Mouse (Mus musculus): ENCODE measurements around the gene Kl.

The Kl gene

GRCm38 (mm10) chr5:150952328-150952668 lies at the start of gene Kl:
Gene Kl (plus strand): TSS chr5:150952607.
- CTCF ChIA-PET: no interaction called here
- POLR2A ChIA-PET: no interaction called here

GRCm38 (mm10) chr5:150906053-150907040 lies 46.1 kb upstream of the Kl start:
- POLR2A ChIA-PET: no interaction called here
- CTCF ChIA-PET: no interaction called here

- CTCF ChIA-PET: no interaction called here
- POLR2A ChIA-PET: no interaction called here
These were observed 40.3 kb upstream of the Kl start for GRCm38 (mm10) chr5:150912156-150912555.

- CTCF ChIA-PET: no interaction called here
These were observed 39.8 kb upstream of the Kl start for GRCm38 (mm10) chr5:150912656-150913055.

GRCm38 (mm10) chr5:150915080-150916055 lies 37.0 kb upstream of the Kl start:
- CTCF ChIA-PET: interaction anchor here in 1 of 4 experiments (0.7 kb wide), 1 partner anchor 44 kb away, joined by 6 read pairs; no protein-coding TSS in a partner anchor
- POLR2A ChIA-PET: no interaction called here

More at GRCm38 (mm10) chr5:150912656-150913055, 39.8 kb upstream of the Kl start:
- POLR2A ChIA-PET: no interaction called here

- ChIA-PET POLR2A (no interaction called here), CTCF (no interaction called here)
These were observed 35.1 kb upstream of the Kl start for GRCm38 (mm10) chr5:150917131-150917858.

GRCm38 (mm10) chr5:150918599-150918998 lies 33.8 kb upstream of the Kl start:
- ChIA-PET POLR2A (interaction anchor here in 1 of 4 experiments (1.3 kb wide), 1 partner anchor 30 kb away, joined by 3 read pairs; no protein-coding TSS in a partner anchor), CTCF (no interaction called here)

- CTCF ChIA-PET: no interaction called here
- POLR2A ChIA-PET: interaction anchor here in 1 of 4 experiments (1.2 to 1.3 kb wide), 2 partner anchors 25 to 30 kb away, joined by 3 read pairs; no protein-coding TSS in a partner anchor
These were observed 33.1 kb upstream of the Kl start for GRCm38 (mm10) chr5:150919269-150919668.

- CTCF ChIA-PET: no interaction called here
- POLR2A ChIA-PET: interaction anchor here in 1 of 4 experiments (0.6 to 1.3 kb wide), 3 partner anchors 25 to 255 kb away, joined by 3 to 4 read pairs (median 3); no protein-coding TSS in a partner anchor
These were observed 32.4 kb upstream of the Kl start for GRCm38 (mm10) chr5:150919961-150920360.

- POLR2A ChIA-PET: no interaction called here
- CTCF ChIA-PET: no interaction called here
These were observed 23.0 kb upstream of the Kl start for GRCm38 (mm10) chr5:150929406-150929805.

GRCm38 (mm10) chr5:150932596-150932995 lies 19.8 kb upstream of the Kl start:
- ChIA-PET CTCF (interaction anchor here in 1 of 4 experiments (0.5 to 0.7 kb wide), 2 partner anchors 81 to 479 kb away, joined by 3 to 4 read pairs; no protein-coding TSS in a partner anchor), POLR2A (no interaction called here)

- POLR2A ChIA-PET: no interaction called here
These were observed 16.2 kb upstream of the Kl start for GRCm38 (mm10) chr5:150936213-150936612.

GRCm38 (mm10) chr5:150936807-150937206 lies 15.6 kb upstream of the Kl start:
- CTCF ChIA-PET: no interaction called here

More at GRCm38 (mm10) chr5:150936213-150936612, 16.2 kb upstream of the Kl start:
- CTCF ChIA-PET: interaction anchor here in 1 of 4 experiments (0.8 kb wide), 1 partner anchor 10 kb away, joined by 3 read pairs; no protein-coding TSS in a partner anchor

GRCm38 (mm10) chr5:150937501-150937900 lies 14.9 kb upstream of the Kl start:
- CTCF ChIA-PET: no interaction called here
- POLR2A ChIA-PET: no interaction called here

More at GRCm38 (mm10) chr5:150936807-150937206, 15.6 kb upstream of the Kl start:
- POLR2A ChIA-PET: no interaction called here

- ChIA-PET POLR2A (interaction anchor here in 2 of 4 experiments (0.5 to 0.7 kb wide), 3 partner anchors 34 to 419 kb away, joined by 3 to 5 read pairs (median 3); no protein-coding TSS in a partner anchor), CTCF (interaction anchor here in 1 of 4 experiments (0.6 to 1.0 kb wide), 4 partner anchors 10 to 228 kb away, joined by 3 read pairs; no protein-coding TSS in a partner anchor)
These were observed 6.8 kb upstream of the Kl start for GRCm38 (mm10) chr5:150945576-150945975.

- ChIA-PET CTCF (interaction anchor here in 3 of 4 experiments (0.6 to 1.7 kb wide), 5 partner anchors 34 to 661 kb away, joined by 3 read pairs; no protein-coding TSS in a partner anchor), POLR2A (interaction anchor here in 2 of 4 experiments (0.6 to 1.3 kb wide), 9 partner anchors 11 to 1902 kb away, joined by 3 to 6 read pairs (median 3); partner anchors contain the start of gene Rfc3 (in 1 of the 2))
These were observed 3.3 kb upstream of the Kl start for GRCm38 (mm10) chr5:150949131-150949530.

- ChIA-PET CTCF (no interaction called here), POLR2A (no interaction called here)
These were observed 1.1 kb upstream of the Kl start for GRCm38 (mm10) chr5:150951325-150951724.
